Mouse (Mus musculus) B cell, adult 67 days (primary cell): ENCODE measurements around the gene Gm6176. TPM values are rescaled to one million over a fixed set of nuclear protein-coding genes. Genes with fewer than 3 reads are reported as not detected.

Experiments used
- total RNA-seq, 2 experiments: library from RNA; stranded (reverse); gene quantifications; 4 replicates each; pipeline ENCODE4 v1.2.4; 2023

Gm6176 gene
- total RNA-seq, result not detected

GRCm38 (mm10) chr7:22056205-22056604 lies at the start of gene Gm6176:
TSS of gene Gm6176 (minus strand) at chr7:22056305.

GRCm38 (mm10) chr7:22068757-22069156 lies 12.7 kb upstream of the Gm6176 start, which contains the start of gene Vmn1r139:
TSS of gene Vmn1r139 (plus strand) at chr7:22069057.

GRCm38 (mm10) chr7:22028797-22029196 lies 27.3 kb downstream of the Gm6176 start, which contains the start of gene Vmn1r138:
TSS of gene Vmn1r138 (minus strand) at chr7:22028897.

Other genes with a start within 250 kb of the Gm6176 start
- gene Vmn1r135, start 224.0 kb downstream of the Gm6176 start, total RNA-seq, result not detected
- not detected for gene Gm5725, start 212.0 kb downstream of the Gm6176 start, total RNA-seq
- gene Gm5891, start 135.0 kb downstream of the Gm6176 start, total RNA-seq, result not detected
- not detected for gene Vmn1r137, start 61.7 kb downstream of the Gm6176 start, total RNA-seq
- gene Vmn1r138, start 27.4 kb downstream of the Gm6176 start, total RNA-seq, result not detected
- gene Vmn1r139, start 12.8 kb upstream of the Gm6176 start, total RNA-seq, result not detected
- gene Gm16451, start 61.9 kb upstream of the Gm6176 start, total RNA-seq, result not detected
- not detected for gene Gm10666, start 78.4 kb upstream of the Gm6176 start, total RNA-seq
- not detected for gene Vmn1r142, start 107.7 kb upstream of the Gm6176 start, total RNA-seq
- not detected for gene Vmn1r143, start 133.1 kb upstream of the Gm6176 start, total RNA-seq
- not detected for gene Gm8653, start 145.0 kb upstream of the Gm6176 start, total RNA-seq
- gene Gm8453, start 173.2 kb upstream of the Gm6176 start, total RNA-seq, result not detected